Mouse (Mus musculus) layer of hippocampus, postnatal 10 days (tissue): ENCODE measurements around the gene Scyl1. TPM values are rescaled to one million over a fixed set of nuclear protein-coding genes. Genes with fewer than 3 reads are reported as not detected.

Source experiments
- DNase-seq, 2 experiments: peaks; one replicate each; pipeline ENCODE4 v3.0.0; 2021; ENCODE audit warnings: low spot score in 2 of 2
- total RNA-seq, 2 experiments: library from RNA; stranded (reverse); gene quantifications; 2 replicates each; pipeline ENCODE4 v1.2.3; 2021

Gene Scyl1
- total RNA-seq, 2 experiments from 2014 or later = 67.3 to 72.8 TPM

- no peak for DNase-seq
Measured at GRCm38 (mm10) chr19:5723934-5724548, 47.2 kb downstream of the Scyl1 start.

GRCm38 (mm10) chr19:5722848-5723425, 48.3 kb downstream of the Scyl1 start:
- DNase-seq = no peak

GRCm38 (mm10) chr19:5721233-5721632, 50.0 kb downstream of the Scyl1 start:
- DNase-seq = no peak

GRCm38 (mm10) chr19:5716955-5717354, 54.3 kb downstream of the Scyl1 start:
- DNase-seq = no peak

GRCm38 (mm10) chr19:5715793-5716688, 55.2 kb downstream of the Scyl1 start:
- peak; percentile 54 to 64 for DNase-seq

GRCm38 (mm10) chr19:5713730-5714129, 57.5 kb downstream of the Scyl1 start:
- no peak for DNase-seq

- no peak for DNase-seq
Measured at GRCm38 (mm10) chr19:5713255-5713654, 58.0 kb downstream of the Scyl1 start.

GRCm38 (mm10) chr19:5711907-5712460, 59.2 kb downstream of the Scyl1 start:
- DNase-seq = no peak

- DNase-seq = peak; percentile 61 to 75
Measured at GRCm38 (mm10) chr19:5711218-5711617, 60.0 kb downstream of the Scyl1 start.

GRCm38 (mm10) chr19:5710581-5710980, 60.6 kb downstream of the Scyl1 start:
- no peak for DNase-seq

GRCm38 (mm10) chr19:5710068-5710467, 61.2 kb downstream of the Scyl1 start:
- no peak for DNase-seq

Other genes starting within 250 kb of the Scyl1 start
- not detected for gene Ovol1, start 210.8 kb downstream of the Scyl1 start, total RNA-seq
- gene Ap5b1, start 203.4 kb downstream of the Scyl1 start, total RNA-seq = 1 to 10 TPM; 8.6 to 8.8 TPM
- gene Rnaseh2c, start 169.5 kb downstream of the Scyl1 start, total RNA-seq = 10 to 100 TPM; 70.8 to 73.5 TPM
- 10 to 100 TPM; 69.7 to 87.5 TPM for gene Kat5, start 161.2 kb downstream of the Scyl1 start, total RNA-seq
- 10 to 100 TPM; 24.4 to 24.7 TPM for gene Rela, start 133.9 kb downstream of the Scyl1 start, total RNA-seq
- 10 to 100 TPM; 30.0 to 34.2 TPM for gene Sipa1, start 107.7 kb downstream of the Scyl1 start, total RNA-seq
- 10 to 100 TPM; 13.0 to 16.1 TPM for gene Map3k11, start 82.7 kb downstream of the Scyl1 start, total RNA-seq
- gene Pcnx3, start 82.5 kb downstream of the Scyl1 start, total RNA-seq = 10 to 100 TPM; 69.7 to 82.6 TPM
- not detected for gene Kcnk7, start 67.1 kb downstream of the Scyl1 start, total RNA-seq
- gene Ehbp1l1, start 45.1 kb downstream of the Scyl1 start, total RNA-seq = 10 to 100 TPM; 33.4 to 41.1 TPM
- gene Fam89b, start 41.8 kb downstream of the Scyl1 start, total RNA-seq = 10 to 100 TPM; 44.4 to 46.5 TPM
- gene Ltbp3, start 30.5 kb downstream of the Scyl1 start, total RNA-seq = 10 to 100 TPM; 33.4 to 35.4 TPM
- gene Frmd8, start 103.9 kb upstream of the Scyl1 start, total RNA-seq = 10 to 100 TPM; 10.7 to 14.8 TPM
- gene Slc25a45, start 106.4 kb upstream of the Scyl1 start, total RNA-seq = 1 to 10 TPM; 2.1 to 3.6 TPM
- 1 to 10 TPM; 4.4 to 5.5 TPM for gene Tigd3, start 122.7 kb upstream of the Scyl1 start, total RNA-seq
- gene Dpf2, start 141.6 kb upstream of the Scyl1 start, total RNA-seq = 10 to 100 TPM; 76.0 to 79.9 TPM
- gene Cdc42ep2, start 153.4 kb upstream of the Scyl1 start, total RNA-seq = 1 to 10 TPM; 5.2 to 5.7 TPM
- gene Pola2, start 192.8 kb upstream of the Scyl1 start, total RNA-seq = 10 to 100 TPM in 1 of 2 experiments, 1 to 10 TPM in 1; 10.0 to 10.1 TPM
- gene Slc22a20, start 214.7 kb upstream of the Scyl1 start, total RNA-seq = not detected
- gene Capn1, start 244.5 kb upstream of the Scyl1 start, total RNA-seq = 10 to 100 TPM; 17.7 to 19.1 TPM